Mouse (Mus musculus): ENCODE data around the gene Fam178b.
A peak's percentile ranks its signal among the peaks of the same experiment; 100 is the strongest.

DNA sequence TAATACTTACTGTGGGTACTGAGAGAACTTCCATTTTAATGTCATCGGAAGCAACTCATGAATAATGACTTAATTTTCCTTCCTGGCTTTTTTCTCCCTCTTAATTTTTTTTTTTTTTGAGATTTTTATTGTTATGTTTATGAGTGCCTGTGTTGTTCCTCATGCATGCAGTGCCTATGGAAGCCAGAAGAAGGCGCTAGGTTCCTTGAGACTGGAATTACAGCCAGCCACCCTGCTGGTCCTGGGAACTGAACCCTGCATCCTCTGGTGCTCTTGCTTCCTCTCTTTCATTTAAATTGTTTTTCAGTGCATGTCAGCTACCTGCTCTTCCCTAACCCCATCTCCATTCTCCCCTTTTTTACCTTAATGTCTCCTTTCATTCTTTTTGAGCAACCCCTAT, 169.3 kb downstream of the Fam178b start:
- peak; percentile 65 for TF ChIP-seq CTCF (IDR thresholded peaks at IDR 0.05; ENCODE audit: low read depth)
- no peak for TF ChIP-seq EP300 (IDR thresholded peaks at IDR 0.05; ENCODE audit: low read depth)
